Mouse (Mus musculus) urinary bladder, postnatal 14 days (tissue): ENCODE data around the gene Gm20489.

Experiments
- DNase-seq: peaks from one replicate; pipeline ENCODE4 v3.0.0; 2021; ENCODE audit warnings: low spot score

Gm20489 gene

DNA sequence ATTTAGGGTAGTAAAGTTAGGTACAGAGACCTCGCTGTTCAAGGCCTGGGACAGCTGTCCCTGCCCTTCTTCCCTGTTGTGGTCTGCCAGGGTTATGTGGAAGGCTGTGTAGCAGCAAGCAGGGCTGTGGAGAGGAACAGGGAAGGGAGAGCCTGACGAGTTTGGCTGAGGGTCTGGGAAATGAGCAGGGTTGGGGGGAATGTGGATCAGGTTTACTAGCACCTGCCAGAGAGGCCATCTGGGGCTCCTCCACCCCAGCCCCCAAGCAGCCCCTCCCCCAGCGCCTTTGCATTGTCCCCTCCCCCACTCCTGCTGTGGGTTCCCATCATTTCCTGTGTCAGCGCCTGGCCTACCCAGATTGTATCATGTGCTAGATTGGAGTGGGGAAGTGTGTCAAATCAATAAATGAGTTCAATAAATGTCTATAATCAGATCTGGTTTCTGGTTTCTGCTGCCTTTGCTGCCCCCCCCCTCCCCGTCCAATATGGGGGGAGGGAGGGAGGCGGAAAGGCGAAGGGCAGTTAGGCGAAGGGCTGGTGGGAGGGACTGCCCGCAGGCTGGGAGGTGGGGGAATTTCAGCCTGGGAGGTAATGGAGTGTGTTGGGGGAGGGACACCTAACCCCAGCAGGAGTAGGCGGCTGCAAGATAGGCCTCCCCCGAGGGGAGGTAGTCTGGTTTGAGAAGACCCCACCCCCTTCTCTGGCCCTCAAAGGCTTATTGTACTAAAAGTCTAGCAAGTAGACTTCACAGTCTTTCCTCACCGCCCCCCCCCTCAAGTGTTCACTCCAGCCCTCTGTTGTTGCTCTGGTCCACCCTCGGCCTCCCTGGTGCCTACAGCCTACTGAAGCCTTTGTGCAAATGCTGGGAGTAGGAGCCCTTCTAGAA lies 8.1 kb downstream of the Gm20489 start:
- no peak for DNase-seq

DNA sequence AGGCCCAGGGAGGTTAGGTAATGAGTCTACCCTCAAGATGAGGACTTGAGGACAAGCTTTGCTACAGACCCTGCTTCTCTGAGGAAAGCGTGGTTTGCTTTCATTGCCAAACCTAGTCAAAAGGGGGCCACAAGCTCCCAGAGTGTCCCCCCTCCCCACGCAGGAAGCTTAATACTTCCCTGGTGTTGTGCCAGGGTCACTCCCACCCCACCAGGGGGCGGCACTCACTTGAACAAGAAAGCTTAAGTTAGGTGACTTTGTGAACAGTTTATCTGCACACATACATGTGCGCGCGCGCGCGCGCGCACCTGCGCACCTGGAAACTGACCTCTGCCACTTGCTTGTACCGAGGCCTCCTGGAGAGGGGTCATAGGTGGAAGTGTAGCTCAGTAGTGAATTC lies 12.2 kb downstream of the Gm20489 start:
- DNase-seq, result no peak

DNA sequence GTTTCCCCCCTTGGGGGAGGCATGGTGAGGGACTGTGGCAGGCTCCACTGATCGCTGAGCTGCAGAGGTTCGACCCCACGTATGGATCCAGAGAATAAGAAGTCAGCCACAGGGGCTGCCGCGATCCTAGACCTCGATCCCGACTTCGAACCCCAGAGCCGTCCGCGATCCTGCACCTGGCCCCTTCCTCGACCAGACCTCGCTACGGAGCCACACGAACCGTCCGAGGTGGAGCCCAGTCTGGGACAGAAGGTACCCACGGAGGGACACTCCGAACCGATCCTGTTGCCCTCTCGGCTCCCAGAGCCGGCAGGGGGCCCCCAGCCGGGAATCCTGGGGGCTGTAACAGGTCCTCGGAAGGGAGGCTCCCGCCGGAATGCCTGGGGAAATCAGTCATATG lies 14.1 kb downstream of the Gm20489 start:
- no peak for DNase-seq

DNA sequence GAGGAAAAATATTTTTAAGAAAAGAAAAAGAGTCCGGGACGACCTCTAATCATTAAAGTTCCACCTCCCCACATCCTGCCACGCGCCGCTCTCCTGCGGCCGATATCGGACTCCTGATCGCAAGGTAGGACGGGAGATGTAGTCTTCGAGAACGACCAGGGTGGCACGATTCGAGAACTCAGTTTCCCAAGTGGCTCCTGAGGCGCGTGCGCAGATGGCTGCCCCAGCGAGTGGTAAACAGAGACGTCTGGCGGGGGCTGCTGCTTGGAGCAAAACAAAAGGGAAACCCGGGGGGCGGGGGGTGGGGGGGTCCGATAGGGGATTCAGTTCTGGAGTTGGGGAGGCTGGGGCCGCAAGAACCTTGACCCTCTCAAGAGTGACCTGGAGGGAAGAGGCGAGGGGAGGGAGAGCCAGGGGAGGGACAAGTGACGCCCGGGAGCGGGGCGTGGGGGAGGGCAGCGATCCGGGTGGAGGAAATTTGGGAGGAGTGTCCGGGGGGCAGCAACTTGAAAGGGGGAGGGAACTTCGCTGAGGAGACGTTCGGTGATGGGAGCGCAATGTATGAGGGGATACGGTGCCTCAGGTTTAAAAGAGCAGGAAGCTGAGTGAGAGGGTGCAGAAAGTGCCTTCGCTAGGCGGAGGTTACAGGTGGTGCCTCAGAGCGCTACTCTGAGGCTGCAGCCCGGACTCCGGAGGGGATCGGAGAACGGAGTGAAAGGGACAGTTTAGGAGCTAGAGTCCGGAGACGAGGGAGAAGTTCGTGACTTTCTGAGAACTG lies 14.7 kb downstream of the Gm20489 start, which contains the start of gene Foxo4:
Gene Foxo4, plus strand, starts transcription at position 577 of the 778 bp plus-strand sequence.
- DNase-seq, result peak; percentile 87

DNA sequence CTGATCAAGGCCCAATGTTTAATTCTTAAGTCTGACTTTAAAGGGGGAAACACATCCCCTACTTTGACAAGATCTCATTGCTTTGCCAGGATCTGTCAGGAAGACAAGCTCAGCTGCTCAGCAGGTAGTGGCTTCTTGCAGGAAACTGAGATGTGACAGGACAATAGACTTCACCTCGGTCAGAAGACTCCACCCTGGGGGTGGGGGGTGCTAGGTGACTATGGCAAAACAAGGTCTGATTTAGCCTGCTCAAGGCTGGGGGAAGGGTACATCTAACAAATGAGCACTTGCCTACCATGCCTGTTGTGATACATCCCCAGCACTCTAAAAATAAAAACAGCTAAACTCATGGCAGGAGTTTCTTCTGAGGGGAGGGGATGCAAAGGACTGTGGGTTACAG lies 23.8 kb downstream of the Gm20489 start:
- no peak for DNase-seq

DNA sequence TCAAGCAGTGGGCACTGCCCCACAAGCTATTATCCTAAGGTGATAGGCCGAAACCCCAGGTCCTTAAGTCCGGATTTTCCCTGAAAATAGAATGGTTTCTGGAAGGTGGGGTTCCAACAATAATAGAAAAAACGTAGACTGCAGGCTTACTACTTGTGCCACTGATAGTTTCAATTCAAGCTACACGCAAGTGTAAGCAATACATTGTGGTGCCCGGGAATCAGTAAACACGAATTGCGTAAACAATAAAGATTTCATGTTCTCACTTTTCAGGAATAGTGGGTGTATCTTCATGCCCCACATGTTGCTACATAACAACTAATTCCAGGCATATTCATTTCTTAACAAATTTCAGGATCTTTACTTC lies 46.0 kb downstream of the Gm20489 start:
- no peak for DNase-seq

DNA sequence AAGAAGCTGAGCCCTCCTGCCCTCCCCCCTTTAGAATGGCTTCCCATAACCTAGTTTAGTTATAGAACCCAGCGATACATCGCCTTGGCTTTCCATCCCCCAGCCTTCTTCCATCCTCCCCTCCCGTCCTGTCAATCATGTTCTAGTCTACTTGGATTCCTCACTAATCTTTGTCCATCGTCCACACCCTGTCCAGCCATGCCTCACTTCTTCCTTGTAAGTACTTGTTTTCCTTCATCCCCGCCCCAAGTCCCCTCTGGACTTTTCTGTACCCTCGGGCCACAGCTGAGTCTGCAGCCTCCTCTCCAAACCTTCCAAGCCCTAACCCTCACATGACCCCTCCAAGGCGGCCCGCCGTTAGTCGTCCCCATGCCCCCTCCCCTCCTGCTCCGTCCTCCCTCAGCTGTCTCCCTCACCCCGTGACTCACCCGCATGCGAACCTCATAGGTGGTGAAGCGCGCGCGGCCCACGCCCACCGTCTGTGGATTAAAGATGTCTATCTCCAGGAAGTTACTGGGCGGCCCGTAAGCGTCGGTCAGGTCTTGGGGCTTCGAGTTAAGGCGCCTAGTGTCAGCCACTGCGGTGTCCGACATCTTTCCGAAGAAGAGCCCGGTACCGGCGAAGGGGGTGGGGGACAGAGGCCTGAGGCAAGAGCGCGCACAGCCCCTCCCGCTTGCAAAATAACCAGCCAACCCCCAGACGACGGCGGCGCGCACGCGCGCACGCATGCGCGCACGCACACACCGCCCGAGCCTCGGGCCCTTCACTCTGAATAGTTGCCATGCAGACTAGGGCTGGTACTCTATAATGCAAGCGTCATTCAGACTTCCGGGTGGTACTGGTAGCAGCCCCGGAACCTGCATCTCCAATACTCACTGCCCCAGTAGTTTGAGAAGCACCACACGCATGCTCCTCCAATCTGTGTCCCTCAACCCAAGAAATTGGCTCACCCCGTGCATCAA lies 46.7 kb downstream of the Gm20489 start, which contains the start of gene Snx12:
Gene Snx12, minus strand, starts transcription at position 730 of the 962 bp plus-strand sequence.
- peak; percentile 82 for DNase-seq
